Mouse (Mus musculus): ENCODE results near the gene Ppp3ca.

Ppp3ca gene

DNA sequence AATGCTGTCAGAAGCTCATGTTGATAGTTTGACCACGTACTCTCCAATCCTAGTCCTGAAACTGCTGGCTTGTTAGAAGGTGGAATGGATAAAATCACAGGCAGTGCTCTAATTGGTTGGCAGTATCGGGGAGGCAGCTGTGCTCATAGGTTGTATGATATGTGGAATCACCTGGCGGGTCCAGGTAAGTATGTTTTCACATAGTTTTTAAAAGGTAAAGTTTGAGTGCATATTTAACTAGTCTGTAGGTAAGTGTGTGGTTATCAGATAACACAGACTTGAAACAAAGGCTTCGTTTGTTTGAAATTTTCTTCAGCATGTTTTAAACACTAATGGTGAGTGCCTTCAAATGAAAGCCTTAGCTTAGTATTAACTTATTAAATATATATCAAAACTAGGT is 136.0 kb downstream of the Ppp3ca start:
- no peak for DNase-seq (ENCODE audit: low read depth in 1 of 2, low spot score in 2 of 2)

DNA sequence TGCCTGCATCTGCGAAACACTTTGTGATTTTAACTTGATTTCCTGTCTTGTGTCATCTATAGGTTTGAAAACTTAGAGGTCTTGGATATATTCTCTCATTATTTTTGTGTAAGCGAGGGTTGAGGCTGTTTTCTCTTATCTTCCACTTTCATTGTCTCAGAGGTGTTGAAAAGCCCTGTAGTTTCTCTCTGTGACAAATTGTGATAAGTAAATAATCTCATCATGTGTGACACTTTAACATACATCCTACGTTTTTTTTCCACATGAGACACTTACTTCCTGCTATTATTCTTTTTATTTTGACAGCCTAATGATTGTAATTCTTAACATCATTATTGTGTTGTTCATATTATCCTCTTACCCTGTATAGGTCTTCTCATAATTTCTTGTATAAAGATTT is 140.3 kb downstream of the Ppp3ca start:
- no peak for DNase-seq (ENCODE audit: low read depth in 1 of 2, low spot score in 2 of 2)

DNA sequence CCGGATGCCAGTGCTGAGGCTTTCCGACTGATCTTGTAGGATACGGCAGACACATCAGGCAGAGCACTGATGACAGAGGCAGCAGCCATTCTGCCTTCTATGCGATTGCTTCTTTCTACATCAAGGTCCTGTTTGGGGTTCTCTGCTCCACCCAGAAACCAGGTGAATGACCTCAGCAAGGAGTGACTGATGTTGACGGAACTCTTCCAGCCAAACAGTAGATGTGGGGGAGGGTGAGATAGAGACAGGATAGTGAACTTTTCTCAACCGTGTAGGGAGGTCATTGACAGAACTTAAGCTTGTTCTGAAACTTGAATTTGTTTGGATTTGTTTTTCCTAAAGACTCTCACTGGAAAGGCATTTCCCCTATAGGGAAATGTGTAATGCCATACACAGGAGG is 142.2 kb downstream of the Ppp3ca start:
- no peak for DNase-seq (ENCODE audit: low read depth in 1 of 2, low spot score in 2 of 2)

- no peak for DNase-seq (ENCODE audit: low read depth in 1 of 2, low spot score in 2 of 2)
Measured at GRCm38 (mm10) chr3:136812791-136813190, 142.9 kb downstream of the Ppp3ca start.

DNA sequence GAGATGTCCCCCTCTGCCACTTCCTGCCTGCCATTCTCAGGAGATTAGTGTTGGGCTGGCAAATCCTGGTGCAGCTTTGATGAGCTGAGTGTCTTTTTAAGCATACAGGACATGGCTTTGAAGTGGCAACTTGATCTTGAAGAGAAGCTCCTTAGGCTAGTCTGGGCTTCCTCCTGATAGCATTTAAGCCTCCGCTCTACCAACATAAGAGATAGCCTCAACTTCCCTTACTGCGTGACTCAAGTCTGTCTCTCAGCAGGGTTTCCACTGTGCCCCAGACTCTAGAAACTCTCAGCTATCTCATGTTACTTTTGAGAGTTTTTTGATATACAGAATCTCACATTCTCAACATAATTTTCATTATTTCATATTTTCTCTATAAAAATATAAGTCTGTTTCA is 144.0 kb downstream of the Ppp3ca start:
- no peak for DNase-seq (ENCODE audit: low read depth in 1 of 2, low spot score in 2 of 2)

DNA sequence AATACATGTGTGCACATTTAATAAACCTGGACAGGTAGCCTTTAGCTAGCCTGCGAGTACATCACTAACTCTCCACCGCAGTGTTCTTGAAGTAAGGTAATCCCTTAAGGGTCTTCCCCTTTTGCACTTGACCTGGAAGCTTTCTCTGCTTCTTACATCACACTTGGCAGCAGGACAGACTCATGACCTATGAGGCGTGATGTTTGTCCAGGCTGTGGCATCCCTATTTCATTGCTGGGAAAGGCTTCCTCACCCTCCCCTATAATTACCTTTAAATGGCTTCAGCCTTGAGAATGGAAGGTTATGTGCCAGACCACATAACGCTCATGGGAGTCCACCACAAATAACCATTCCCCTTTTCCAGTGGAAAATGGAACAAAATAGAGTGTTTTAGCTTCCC is 145.0 kb downstream of the Ppp3ca start:
- no peak for DNase-seq (ENCODE audit: low read depth in 1 of 2, low spot score in 2 of 2)

- no peak for DNase-seq (ENCODE audit: low read depth in 1 of 2, low spot score in 2 of 2)
Measured at GRCm38 (mm10) chr3:136816319-136816718, 146.4 kb downstream of the Ppp3ca start.

GRCm38 (mm10) chr3:136818997-136819396 is 149.1 kb downstream of the Ppp3ca start:
- DNase-seq (ENCODE audit: low read depth in 1 of 2, low spot score in 2 of 2) = no peak

GRCm38 (mm10) chr3:136821039-136821438 is 151.1 kb downstream of the Ppp3ca start:
- DNase-seq (ENCODE audit: low read depth in 1 of 2, low spot score in 2 of 2) = no peak

- DNase-seq (ENCODE audit: low read depth in 1 of 2, low spot score in 2 of 2) = no peak
Measured at GRCm38 (mm10) chr3:136821993-136822392, 152.1 kb downstream of the Ppp3ca start.

DNA sequence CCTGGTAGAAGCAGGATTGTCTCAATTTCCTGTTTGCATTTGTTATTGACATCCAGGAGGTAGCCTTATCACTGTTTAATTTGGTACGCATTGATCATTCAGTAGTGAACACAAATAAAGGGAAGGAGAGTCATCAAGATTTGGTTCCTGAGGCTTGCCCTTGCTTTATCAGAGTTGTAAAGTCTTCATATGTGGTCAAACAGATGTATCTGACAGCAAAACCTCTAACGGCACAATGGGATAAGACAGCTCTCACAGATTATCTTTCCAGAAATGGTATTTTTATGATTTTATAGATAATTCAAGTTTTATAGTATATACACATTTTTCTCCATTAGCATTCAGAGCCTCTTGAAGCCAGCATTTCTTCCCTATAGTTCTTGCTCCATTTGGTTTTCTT is 152.5 kb downstream of the Ppp3ca start:
- DNase-seq (ENCODE audit: low read depth in 1 of 2, low spot score in 2 of 2) = no peak

DNA sequence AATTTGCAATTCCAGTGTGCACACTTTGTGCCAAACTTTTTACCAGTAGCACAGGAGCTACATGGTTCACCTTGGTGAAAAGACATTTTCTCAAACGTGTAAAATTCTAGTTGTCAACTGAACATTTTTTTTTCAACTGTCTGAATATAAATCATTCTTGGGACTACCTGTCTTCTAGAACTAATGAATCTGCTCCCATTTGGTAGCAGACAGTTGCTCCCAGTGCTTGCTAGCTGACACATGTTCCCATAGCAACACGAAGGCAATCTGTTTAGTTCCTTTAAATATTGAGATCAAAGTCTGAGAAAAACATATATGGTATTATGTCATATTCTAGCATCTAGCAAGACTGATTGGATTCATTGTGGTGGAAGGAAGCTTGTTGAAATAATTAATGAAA is 158.5 kb downstream of the Ppp3ca start:
- DNase-seq (ENCODE audit: low read depth in 1 of 2, low spot score in 2 of 2) = no peak

- no peak for DNase-seq (ENCODE audit: low read depth in 1 of 2, low spot score in 2 of 2)
Measured at GRCm38 (mm10) chr3:136829109-136829508, 159.2 kb downstream of the Ppp3ca start.

- no peak for DNase-seq (ENCODE audit: low read depth in 1 of 2, low spot score in 2 of 2)
Measured at GRCm38 (mm10) chr3:136830687-136831220, 160.8 kb downstream of the Ppp3ca start.

GRCm38 (mm10) chr3:136833003-136833745 is 163.2 kb downstream of the Ppp3ca start:
- DNase-seq (ENCODE audit: low read depth in 1 of 2, low spot score in 2 of 2) = no peak

GRCm38 (mm10) chr3:136833893-136834292 is 164.0 kb downstream of the Ppp3ca start:
- DNase-seq (ENCODE audit: low read depth in 1 of 2, low spot score in 2 of 2) = no peak

DNA sequence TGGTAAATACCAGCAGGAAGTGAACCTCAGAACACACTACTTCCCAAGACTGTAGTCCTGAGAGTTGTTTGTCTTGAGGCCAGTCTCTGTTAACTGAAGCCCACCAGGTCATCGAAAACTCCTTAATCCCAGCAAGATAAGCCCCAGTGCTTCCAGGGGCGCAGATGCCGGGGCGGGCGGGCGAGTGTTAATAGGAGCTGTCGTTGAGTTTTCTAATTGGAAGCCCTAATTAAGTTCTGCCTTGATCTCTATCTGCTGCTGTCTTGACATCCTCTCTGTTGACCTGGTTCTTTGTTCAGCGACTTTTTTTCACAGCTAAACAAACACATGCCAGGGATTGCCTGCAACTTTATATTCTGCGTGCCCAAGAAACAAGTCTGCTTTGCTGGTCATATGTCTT is 165.9 kb downstream of the Ppp3ca start:
- no peak for DNase-seq (ENCODE audit: low read depth in 1 of 2, low spot score in 2 of 2)

GRCm38 (mm10) chr3:136836319-136837193 is 166.6 kb downstream of the Ppp3ca start:
- DNase-seq (ENCODE audit: low read depth in 1 of 2, low spot score in 2 of 2) = no peak

DNA sequence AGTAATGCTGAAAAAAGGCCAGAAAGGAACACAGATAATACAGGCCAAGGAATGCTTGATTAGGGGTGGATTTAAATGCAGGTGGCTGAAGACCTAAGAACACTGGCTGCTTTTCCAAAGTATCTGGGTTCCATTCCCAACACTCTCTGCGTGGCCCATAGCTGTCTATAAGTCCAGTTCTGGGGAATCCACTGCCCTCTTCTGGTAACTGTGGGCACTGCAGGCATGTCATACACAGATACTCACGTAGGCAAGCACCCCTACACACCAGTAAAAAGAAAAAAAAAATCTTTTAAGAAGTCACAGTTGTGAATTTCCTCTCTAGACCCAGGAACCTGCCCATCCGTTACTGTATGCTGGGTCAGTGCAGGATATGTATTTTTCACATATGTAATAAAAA is 167.7 kb downstream of the Ppp3ca start:
- DNase-seq (ENCODE audit: low read depth in 1 of 2, low spot score in 2 of 2) = peak; percentile 5 to 32

GRCm38 (mm10) chr3:136841282-136841681 is 171.4 kb downstream of the Ppp3ca start:
- no peak for DNase-seq (ENCODE audit: low read depth in 1 of 2, low spot score in 2 of 2)

DNA sequence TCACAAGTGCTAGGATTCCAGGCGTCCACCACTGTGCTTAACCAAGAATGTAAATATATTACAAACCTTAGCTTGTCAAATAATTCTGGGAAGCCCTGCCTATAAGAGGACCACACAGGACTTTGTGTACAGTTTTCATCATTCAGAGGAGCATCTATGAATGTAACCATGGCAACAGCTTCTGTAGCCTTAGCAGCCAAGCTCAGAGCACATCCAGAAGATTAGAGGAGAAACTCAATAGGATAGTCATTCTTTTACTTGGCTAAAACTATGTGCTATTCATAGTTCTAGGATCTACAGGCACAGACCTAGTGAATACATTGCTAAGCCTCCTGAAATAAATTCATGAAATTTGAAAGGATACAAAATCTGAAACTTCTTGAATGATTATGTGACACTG is 172.5 kb downstream of the Ppp3ca start:
- DNase-seq (ENCODE audit: low read depth in 1 of 2, low spot score in 2 of 2) = no peak

- no peak for DNase-seq (ENCODE audit: low read depth in 1 of 2, low spot score in 2 of 2)
Measured at GRCm38 (mm10) chr3:136843811-136844491, 174.0 kb downstream of the Ppp3ca start.
